Mouse (Mus musculus) gastrocnemius, postnatal 25 days (tissue): ENCODE measurements around the gene Etv6. TPM values are rescaled to one million over a fixed set of nuclear protein-coding genes. Genes with fewer than 3 reads are reported as not detected.
"Not testable (repeated sequence)": the region's sequence is repeated elsewhere in the genome, so short reads cannot be mapped to it uniquely, and the experiment has no call there.

Source experiments
- DNase-seq: peaks from one replicate; pipeline ENCODE4 v3.0.0; 2022
- long read RNA-seq, 2 experiments: library from polyadenylated mRNA; stranded (forward); transcript quantifications; one replicate each; pipeline ENCODE4 v2.0.0; 2021
- total RNA-seq, 2 experiments: library from RNA; stranded (reverse); gene quantifications; 1 replicate in 1 of 2; 2 replicates in 1 of 2; pipeline ENCODE4 v1.2.3; 2021

The Etv6 gene
- total RNA-seq = 1 to 10 TPM; 7.5 to 9.4 TPM
- long read RNA-seq, experiment 1, partial matches to known transcripts = 0 of 3 reads
- long read RNA-seq, experiment 1, other reads (novel, unspliced or antisense) = 3 of 3 reads
- long read RNA-seq, experiment 2, full-length matches to known transcripts = 2 of 3 reads
- long read RNA-seq, experiment 2, partial matches to known transcripts = 0 of 3 reads
- long read RNA-seq, experiment 2, other reads (novel, unspliced or antisense) = 1 of 3 reads

- DNase-seq = peak; percentile 79
Measured at GRCm38 (mm10) chr6:134035490-134036405, at the start of gene Etv6. Gene Etv6 (plus strand): TSS chr6:134035700.

DNA sequence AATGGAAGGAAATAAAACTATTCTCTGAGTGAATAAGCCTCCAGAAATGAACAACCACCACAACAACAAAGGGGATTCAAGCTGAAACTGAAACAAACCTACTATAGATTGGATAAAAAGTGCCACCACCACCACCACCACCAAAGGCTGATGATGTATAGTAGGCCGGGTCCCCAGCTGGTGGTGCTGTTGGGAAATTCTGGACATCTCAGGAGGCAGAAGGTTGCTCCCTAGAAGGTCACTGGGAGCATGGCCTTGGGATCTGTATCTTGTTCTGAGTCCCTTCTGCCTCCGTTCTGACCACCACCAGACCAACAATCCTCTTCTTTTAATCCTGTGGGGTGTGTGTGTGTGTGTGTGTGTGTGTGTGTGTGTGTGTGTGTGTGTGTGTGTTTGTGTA, 49.3 kb upstream of the Etv6 start:
- DNase-seq = no peak

DNA sequence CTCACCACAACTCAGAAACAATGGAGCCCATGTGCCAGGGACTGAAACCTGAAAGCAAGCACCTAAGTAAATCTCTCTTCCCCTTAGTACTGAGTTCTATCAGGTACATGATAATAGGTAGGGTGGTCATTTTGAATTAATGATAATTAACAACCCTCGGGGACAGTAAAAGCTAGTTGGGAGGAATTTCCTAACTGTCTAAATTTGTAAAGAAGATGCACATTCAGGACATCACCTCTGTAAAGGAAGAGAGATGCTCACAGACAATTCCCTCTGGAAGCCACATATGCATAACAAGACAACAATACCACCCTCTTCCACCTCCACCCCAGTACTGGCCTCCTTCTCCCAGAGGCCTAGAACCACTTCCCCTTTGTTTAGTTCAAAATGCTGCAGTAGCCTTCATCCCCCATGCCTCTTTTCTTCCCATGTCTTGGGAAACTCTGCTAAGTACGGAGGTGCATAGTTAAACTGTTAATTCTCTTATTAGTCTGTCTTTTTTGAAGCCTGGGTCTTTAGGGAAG, 48.4 kb upstream of the Etv6 start:
- no peak for DNase-seq

DNA sequence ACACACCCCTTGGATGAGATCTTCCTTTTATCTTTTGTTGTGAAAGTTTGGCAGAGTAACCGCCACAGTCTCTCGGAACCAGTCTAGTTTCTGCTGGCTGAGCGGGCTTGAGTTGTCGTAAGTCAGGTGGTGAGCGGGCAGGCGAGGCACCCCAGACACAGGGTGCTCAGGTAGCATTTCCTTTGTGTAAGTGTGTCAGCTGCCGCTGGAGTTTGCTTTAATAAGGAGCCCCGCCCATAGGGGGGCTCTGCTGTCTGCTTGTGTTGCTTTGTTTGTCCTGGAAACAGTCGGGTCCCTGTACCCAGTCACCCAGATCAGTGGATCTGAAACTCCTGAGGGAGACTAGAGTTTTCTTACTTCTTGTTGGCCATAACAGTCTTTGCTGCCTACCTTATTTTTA, 47.5 kb upstream of the Etv6 start:
- DNase-seq = no peak

GRCm38 (mm10) chr6:133997461-133997860, 38.0 kb upstream of the Etv6 start:
- no peak for DNase-seq

DNA sequence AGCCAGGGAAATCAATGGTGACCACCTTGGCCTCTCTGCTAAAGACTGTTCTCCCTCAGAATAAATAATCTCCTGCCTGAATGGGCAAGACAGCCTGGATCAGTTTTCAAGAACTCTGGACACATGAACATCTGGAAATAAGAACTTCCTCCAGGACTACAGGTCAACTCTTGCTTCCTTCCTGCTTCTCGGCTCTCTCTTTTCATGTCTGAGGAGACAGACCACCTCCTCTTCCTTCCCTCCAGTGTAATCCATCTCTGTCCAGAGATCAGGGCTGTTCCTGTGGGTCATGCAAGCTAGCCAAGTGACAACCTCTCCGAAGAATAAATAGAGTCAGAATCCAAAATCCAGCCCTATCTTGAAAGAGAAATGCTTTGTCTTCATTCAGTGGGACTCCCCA, 37.6 kb upstream of the Etv6 start:
- DNase-seq = no peak

DNA sequence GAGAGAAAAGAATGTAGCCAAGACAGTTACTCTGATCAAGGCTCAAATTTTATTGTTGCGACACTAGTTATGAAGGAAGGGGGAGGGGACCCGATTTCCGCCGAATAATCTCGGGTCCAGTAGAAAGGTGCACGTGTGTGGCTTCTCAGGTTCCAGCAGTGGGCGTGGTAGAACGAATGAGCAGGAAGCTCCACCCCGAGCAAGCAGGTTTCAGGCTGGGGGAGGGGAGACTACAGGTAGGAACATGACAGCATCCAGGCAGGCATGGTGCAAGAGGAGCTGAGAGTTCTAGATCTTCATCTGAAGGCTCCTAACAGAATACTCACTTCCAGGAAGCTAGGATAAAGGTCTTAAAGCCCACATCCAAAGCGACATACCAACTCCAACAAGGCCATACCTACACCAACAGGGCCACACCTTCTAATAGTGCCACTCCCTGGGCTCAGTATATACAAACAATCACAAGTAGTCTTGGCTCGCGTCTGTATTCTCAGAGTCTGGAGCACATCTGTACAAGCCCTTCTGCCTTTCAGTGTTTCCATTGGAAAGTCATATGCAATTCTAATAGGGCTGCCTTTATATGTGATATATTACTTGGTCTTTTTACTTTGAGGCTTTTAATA, 20.9 kb upstream of the Etv6 start:
- DNase-seq = not testable (repeated sequence)

GRCm38 (mm10) chr6:134018807-134019206, 16.7 kb upstream of the Etv6 start:
- DNase-seq = no peak

DNA sequence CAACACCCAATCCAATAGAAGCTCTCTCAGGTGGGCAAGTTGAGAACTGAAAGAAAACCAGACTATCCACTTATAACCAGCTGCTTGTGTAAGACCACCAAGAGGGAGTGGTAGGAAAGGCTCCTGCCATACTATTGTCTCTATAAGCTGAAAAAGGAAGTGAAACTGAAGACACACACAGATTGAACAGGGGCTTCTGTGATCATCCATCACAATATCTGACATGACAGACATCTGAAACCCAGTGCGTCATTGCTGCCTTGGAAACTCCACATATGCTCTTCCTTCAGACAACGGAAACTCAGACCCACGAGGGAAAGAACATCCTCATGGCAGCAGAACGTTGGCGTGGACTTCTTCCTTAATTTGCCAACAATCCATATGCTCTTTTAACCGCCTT, 14.7 kb upstream of the Etv6 start:
- DNase-seq = no peak

- DNase-seq = no peak
Measured at GRCm38 (mm10) chr6:134026264-134026663, 9.2 kb upstream of the Etv6 start.

DNA sequence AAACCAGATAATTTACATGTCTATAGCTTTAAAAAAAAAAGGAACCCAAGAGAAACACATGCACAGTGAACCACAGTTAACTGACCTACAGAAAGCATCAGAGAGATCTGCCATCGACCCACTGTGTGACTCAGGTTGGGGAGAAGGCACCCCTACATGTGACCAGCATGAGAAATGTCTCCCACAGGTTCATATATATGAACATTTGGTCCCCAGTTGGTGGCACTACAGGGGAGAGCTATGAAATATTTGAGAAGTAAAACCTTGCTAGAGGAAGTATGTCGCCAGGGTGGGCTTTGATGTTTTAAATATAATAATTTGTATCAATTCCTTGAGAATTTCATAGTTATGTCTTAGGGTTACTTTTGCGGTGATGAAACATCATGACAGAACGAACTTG, 8.5 kb upstream of the Etv6 start:
- DNase-seq = no peak

GRCm38 (mm10) chr6:134032451-134032850, 3.0 kb upstream of the Etv6 start:
- no peak for DNase-seq

DNA sequence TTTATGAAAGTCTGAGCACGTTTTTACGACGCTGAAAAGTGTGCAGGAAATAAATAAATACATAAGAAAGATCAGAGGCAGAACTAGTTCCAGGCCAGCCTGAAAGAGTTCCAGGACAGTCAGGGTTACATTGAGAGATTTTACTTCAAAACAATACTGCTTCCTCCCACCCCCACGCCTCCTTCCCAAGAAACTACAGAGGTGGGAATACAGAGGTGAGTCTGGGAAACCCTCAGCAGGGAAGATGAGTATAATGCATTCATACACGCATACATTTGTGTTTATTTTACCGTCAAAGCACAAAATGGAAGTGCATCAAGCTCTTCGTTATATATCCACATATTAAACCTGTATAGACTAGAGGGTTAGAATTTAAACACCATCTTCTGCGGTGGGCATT, 1.1 kb upstream of the Etv6 start:
- no peak for DNase-seq

DNA sequence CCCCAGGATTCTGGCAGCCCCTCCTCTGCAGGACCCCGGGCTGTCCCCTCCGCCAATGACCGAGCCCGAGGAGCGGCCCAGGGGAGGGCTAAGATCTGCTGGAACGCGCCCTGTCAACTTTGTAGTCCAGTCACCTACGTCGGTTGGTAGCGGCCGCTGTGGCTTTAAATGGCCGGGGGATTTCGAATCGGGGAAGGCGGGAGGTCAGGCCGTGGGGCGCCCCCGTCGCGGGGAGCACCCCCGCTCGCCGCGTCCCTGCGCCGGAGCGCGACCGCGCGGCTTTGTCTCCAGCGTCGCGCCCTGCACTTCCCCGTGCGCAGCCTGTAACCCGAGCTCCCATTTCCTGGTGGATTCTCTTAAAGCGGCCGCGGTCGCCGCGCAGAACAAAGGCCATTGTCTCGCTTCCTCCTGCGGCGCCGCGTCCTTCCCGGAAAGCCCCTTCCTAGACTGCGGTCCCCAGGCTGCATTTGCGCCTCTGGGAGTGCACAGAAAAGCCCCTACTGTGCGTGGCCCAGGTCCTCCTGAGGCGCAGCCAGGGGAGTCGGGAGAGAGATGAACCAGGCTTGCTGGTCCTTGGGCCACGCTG, 503 bp upstream of the Etv6 start:
- peak; percentile 81 for DNase-seq

DNA sequence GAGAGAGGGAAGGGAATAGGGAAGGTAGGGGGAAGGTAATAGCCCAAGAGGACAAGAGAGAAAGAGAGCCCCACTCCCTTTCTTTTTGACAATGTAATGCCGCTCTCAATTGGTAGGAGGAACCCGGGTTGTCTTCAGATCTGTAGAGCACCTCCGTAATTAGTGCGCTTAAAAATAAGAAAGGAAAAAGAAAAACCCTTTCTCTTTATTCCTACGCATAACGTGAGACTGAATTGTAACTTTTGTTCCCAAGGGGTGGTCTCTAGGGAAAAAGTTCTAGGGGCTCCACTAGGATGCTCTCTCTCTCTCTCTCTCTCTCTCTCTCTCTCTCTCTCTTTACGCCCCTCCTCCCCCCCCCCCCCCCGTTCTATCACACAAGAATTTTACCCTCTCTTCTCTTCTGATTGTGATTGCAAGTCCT, 1.0 kb downstream of the Etv6 start:
- no peak for DNase-seq

DNA sequence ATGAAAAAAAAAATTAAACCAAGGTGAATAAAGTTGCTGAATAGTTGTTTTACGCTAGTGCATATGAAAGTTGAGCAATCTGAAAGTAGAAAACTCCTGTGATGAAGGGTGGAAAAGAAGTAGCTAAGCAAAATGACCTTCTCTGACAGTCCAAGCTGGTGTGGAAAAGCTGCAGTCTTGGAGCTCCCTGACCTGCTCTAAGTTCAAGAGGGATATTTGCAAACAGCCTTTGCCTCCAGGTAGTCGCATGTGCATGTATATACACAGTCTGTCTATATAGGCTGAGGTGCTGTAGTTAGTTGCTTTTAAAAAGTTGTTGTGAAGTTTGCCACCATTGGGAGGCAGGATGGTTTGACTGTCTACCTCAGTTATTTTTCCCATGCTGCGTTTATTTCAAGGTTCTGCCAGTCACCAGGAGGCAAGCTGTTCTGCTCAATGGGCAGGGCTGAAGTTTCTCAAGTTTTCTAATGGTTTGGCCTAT, 1.5 kb downstream of the Etv6 start:
- DNase-seq = no peak

DNA sequence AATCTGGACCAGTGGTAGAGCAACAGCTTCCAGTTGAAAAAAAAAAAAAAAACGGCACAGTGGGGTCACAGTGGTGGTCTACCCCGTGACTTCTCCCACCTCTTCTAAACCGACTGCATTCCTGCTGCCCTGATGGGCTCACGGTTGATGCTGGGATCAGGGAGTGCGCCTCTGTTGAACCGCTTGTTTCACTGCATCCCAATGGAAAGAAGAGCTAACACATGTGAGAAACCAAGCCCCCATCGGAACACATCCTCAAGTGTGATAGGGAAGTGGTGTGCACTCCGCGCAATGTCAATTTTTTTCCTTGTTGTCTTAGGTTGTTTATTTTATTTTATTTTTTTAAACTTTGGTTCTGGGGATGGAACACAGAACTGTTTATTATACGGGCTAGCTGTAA, 2.5 kb downstream of the Etv6 start:
- no peak for DNase-seq

- DNase-seq = no peak
Measured at GRCm38 (mm10) chr6:134038881-134039280, 3.4 kb downstream of the Etv6 start.

DNA sequence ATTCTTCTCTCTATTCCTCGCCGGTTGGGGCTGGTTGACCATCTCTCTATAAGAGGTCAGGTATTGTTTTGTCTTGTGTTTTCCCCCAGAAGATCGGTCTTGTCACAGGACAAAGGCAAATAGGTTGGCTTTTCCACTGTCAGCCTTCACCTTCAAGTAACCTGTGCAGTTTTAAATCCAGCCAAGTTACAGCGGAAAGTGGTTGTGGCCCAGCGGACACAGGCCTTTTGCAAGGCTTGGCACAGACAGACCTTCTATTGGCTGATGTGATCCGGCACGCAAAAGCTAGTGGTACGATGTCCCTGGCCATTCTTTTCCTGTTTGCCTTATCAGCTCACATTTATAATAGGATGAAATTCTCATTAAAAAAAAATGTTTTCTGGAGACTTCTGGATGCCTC, 3.9 kb downstream of the Etv6 start:
- no peak for DNase-seq

DNA sequence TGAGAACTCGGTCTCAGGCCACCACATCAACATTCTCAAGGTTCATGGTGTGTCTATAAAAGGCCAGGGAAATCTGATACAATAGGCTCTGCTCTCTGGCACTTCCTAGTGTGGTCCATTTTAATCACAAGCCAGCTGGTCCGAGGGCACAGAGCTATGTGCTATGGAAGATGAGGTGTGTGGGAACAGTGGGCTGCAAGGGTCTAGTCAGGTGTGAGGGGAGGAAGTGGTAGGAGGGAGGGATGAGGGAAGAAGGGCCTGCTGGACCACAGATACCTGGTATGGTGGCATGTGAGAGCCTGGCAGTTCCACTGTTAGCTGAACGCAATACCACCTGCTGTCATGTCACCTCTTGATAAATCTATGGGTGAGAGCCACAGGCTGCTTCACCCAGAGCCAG, 4.8 kb downstream of the Etv6 start:
- DNase-seq = no peak

- DNase-seq = no peak
Measured at GRCm38 (mm10) chr6:134041286-134041685, 5.8 kb downstream of the Etv6 start.

- DNase-seq = no peak
Measured at GRCm38 (mm10) chr6:134041916-134042315, 6.4 kb downstream of the Etv6 start.
